Mouse (Mus musculus): Measurements from ENCODE around the gene Zfp989. TPM values are rescaled to one million over a fixed set of nuclear protein-coding genes. Genes with fewer than 3 reads are reported as not detected.

Zfp989 gene
- not detected in 2 replicates for polyA plus RNA-seq (2012; rRNA removed; ENCODE audit: low replicate concordance)

GRCm38 (mm10) chr4:146971757-146972156 lies at the start of gene Zfp989:
Gene Zfp989 (plus strand): TSS chr4:146971976.

GRCm38 (mm10) chr4:147021550-147021949 lies 49.8 kb downstream of the Zfp989 start, which contains the start of gene Rex2:
Gene Rex2 (plus strand): TSS chr4:147021850.

Other genes starting within 250 kb of the Zfp989 start
- 0.49 TPM in 1 of 2 replicates, not detected in the other for gene Gm21411, start 62.4 kb upstream of the Zfp989 start, polyA plus RNA-seq (2012; rRNA removed; ENCODE audit: low replicate concordance)
- gene Rex2, start 49.9 kb downstream of the Zfp989 start, polyA plus RNA-seq (2012; rRNA removed; ENCODE audit: low replicate concordance): 0.02 and 0.10 TPM in 2 replicates
- gene Zfp991, start 160.1 kb downstream of the Zfp989 start, polyA plus RNA-seq (2012; rRNA removed; ENCODE audit: low replicate concordance): 0.05 and 0.07 TPM in 2 replicates